Mouse (Mus musculus) layer of hippocampus, adult 9-11 months (tissue): Measurements from ENCODE around the gene Gm4767.
"Not testable (repeated sequence)": the region's sequence is repeated elsewhere in the genome, so short reads cannot be mapped to it uniquely, and the experiment has no call there.

ENCODE experiments used
- DNase-seq: peaks from one replicate; pipeline ENCODE4 v3.0.0; 2022

Gene Gm4767

DNA sequence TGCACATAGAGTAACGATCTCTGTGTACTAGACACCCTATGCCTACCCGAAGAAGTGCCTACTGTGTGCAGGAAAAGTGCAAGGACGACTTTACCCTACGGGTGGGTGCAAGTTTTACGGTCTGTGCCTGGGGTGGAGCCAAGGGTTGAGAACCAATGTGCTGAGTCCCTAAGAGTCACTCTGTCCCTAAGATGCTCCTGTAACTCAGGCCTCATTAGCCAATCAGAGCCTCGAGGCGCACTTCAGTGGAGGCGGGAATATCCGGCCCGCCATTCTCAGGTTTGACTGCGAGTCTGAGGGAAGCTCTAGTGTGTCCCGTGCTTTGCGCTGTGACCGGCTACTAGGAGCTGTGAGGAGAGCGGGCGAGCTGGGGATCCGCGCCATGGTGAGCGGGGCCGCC is at the start of gene Gm4767:
Gene Gm4767, plus strand, starts transcription at position 288 of the 400 bp plus-strand sequence.
- peak; percentile 1 for DNase-seq

DNA sequence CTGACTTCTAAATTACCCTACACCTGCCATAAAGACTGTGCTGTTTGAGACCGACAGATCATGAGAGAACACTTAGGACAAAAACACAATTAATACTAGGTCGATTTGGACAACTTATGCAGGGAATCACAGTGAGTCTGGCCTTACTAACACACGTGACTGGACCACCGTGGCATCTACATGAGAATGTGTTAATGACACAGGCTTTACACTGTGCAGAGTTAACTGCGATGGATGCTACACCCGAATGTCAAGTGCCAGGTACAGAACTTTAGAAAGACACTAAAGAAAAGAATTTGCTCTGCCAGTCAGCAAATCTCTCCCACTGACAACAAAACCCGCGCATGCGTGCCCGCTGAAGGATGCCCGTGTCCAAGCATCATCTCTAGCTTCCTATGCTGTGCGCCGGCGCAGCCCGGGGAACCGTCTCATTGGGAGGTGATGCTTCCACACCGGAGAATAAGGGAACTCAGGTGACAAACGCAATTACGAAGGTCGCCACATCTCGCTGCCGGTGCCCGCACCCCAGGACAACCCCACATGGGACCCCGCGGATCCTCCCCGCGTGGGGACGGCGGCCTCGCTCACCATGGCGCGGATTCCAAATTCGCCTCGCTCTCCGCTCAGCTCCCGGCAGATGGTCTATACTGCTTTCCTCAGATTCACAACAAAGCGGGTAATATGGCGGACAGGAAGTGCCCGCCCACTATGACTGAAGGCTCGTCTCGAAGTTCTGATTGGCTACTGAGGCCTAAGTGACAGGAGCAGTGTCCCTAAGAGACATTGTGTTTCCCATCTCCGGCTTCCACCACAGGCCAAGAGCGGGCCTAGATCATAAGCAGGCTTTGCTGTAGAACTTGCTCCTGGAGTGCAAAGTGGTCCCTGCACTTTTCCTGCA is 41.2 kb upstream of the Gm4767 start, which contains the start of gene Gm3055:
Gene Gm3055, minus strand, starts transcription at position 656 of the 898 bp plus-strand sequence.
- DNase-seq, result not testable (repeated sequence)

- DNase-seq, result not testable (repeated sequence)
These were observed 40.6 kb upstream of the Gm4767 start for GRCm38 (mm10) chr10:81771404-81771777.

GRCm38 (mm10) chr10:81846219-81846618 is 34.2 kb downstream of the Gm4767 start:
- DNase-seq, result not testable (repeated sequence)

- DNase-seq, result peak; percentile 1
These were observed 51.7 kb downstream of the Gm4767 start, which contains the start of gene Gm32687 for GRCm38 (mm10) chr10:81863409-81864407. Gene Gm32687, plus strand, starts transcription at chr10:81863934.
